Mouse (Mus musculus) midbrain, postnatal 0 days (tissue): Measurements from ENCODE around the gene Ppp1r13b. TPM values are rescaled to one million over a fixed set of nuclear protein-coding genes. Genes with fewer than 3 reads are reported as not detected.

Source experiments
- ATAC-seq: fragments of 200-750 bp; cut with Nextera tagmentation; 2 replicates; pipeline ENCODE4 v1.8.0; 2017; ENCODE audit warnings: moderate number of reproducible peaks, mild to moderate bottlenecking, moderate TSS enrichment, moderate library complexity; ENCODE audit not compliant: low FRiP score
- DNase-seq: peaks from one replicate; pipeline ENCODE4 v3.0.0-alpha.2; 2015; ENCODE audit warnings: low spot score
- H3K27ac ChIP-seq: fragments of 300-500 bp; sonication (generic); 2 replicates; pipeline ENCODE4 v1.5.1; 2014; ENCODE audit warnings: low read depth, mild to moderate bottlenecking, low read length, mixed read lengths
- H3K27me3 ChIP-seq: fragments of 300-500 bp; sonication (generic); 2 replicates; pipeline ENCODE4 v1.6.1; 2014; ENCODE audit warnings: low read length, control low read depth, mixed read lengths; ENCODE audit not compliant: insufficient read depth
- H3K36me3 ChIP-seq: fragments of 300-500 bp; sonication (generic); 2 replicates; pipeline ENCODE4 v1.6.1; 2014; ENCODE audit warnings: low read length, control low read depth, mixed read lengths; ENCODE audit not compliant: insufficient read depth
- H3K4me1 ChIP-seq: fragments of 300-500 bp; sonication (generic); 2 replicates; pipeline ENCODE4 v1.6.1; 2014; ENCODE audit warnings: mild to moderate bottlenecking, control low read depth, antibody characterized with exemption, low read length, mixed read lengths; ENCODE audit not compliant: insufficient read depth
- H3K4me2 ChIP-seq: fragments of 300-500 bp; sonication (generic); 2 replicates; pipeline ENCODE4 v1.6.1; 2014; ENCODE audit warnings: low read depth, mild to moderate bottlenecking, low read length, mixed read lengths; ENCODE audit not compliant: poor library complexity, severe bottlenecking
- H3K4me3 ChIP-seq: fragments of 300-500 bp; sonication (generic); 2 replicates; pipeline ENCODE4 v1.5.1; 2014; ENCODE audit warnings: low read depth, mild to moderate bottlenecking, low read length, moderate library complexity
- H3K9ac ChIP-seq: fragments of 300-500 bp; sonication (generic); replicated peaks from 2 replicates; pipeline ENCODE4 v1.6.1; 2014; ENCODE audit warnings: mild to moderate bottlenecking, low read length, moderate library complexity, mixed read lengths; ENCODE audit not compliant: poor library complexity, severe bottlenecking
- H3K9me3 ChIP-seq: fragments of 300-500 bp; sonication (generic); 2 replicates; pipeline ENCODE4 v1.6.1; 2016; ENCODE audit warnings: low read length, control low read depth
- CTCF ChIP-seq: IDR thresholded peaks from 2 replicates; pipeline ENCODE4 v1.5.1; 2016; ENCODE audit warnings: antibody characterized with exemption, mild to moderate bottlenecking
- WGBS: fragments of 180-500 bp; shearing (Covaris S2); extraction: QIAGEN DNeasy Blood & Tissue Kit; methylation state at CpG from one replicate; pipeline ENCODE4 v1.1.7; 2014; 5-methylcytosine and 5-hydroxymethylcytosine counted together
- polyA plus RNA-seq: library from polyadenylated mRNA; unstranded; fragments of >200 nt; fragmentation: Nextera tagmentation; extraction: Ambion mirVana; gene quantifications from 2 replicates; pipeline ENCODE4 v1.2.1, GENCODE M21; 2015
- total RNA-seq: library from RNA; depleted of rRNA; stranded (reverse); fragments of >200 nt; gene quantifications from 2 replicates; pipeline ENCODE4 v1.2.3, GENCODE M21; 2014

Ppp1r13b gene
- total and polyA plus RNA-seq, 2 experiments from 2014 or later: 47.0 to 79.3 TPM

GRCm38 (mm10) chr12:111808775-111809174 lies 99.1 kb downstream of the Ppp1r13b start:
- H3K4me2 ChIP-seq: no peak overlapping the region
- H3K36me3 ChIP-seq: peaks cover 23% of the 10 kb centered on the region
- H3K4me3 ChIP-seq: no peak overlapping the region
- no peak for ATAC-seq
- H3K27ac ChIP-seq: no peak overlapping the region
- peaks cover 4% of the 10 kb centered on the region; the same call in 1 of the 2 replicates for H3K4me1 ChIP-seq
- H3K9ac ChIP-seq: no peak overlapping the region
- H3K9me3 ChIP-seq: no peaks in the 10 kb centered on the region
- no peak for TF ChIP-seq CTCF
- H3K27me3 ChIP-seq: no peaks in the 10 kb centered on the region
- 90% methylated on average over 6 of the region's 6 CpGs for WGBS
- DNase-seq: no peak

GRCm38 (mm10) chr12:111803538-111803937 lies 104.4 kb downstream of the Ppp1r13b start:
- WGBS: 92% methylated on average over 5 of the region's 5 CpGs
- Histone ChIP-seq H3K9me3 (no peaks in the 10 kb centered on the region), H3K36me3 (peaks cover 46% of the 10 kb centered on the region), H3K4me2 (no peak overlapping the region), H3K4me1 (no peaks in the 10 kb centered on the region), H3K27ac (no peak overlapping the region), H3K9ac (no peak overlapping the region), H3K27me3 (no peaks in the 10 kb centered on the region), H3K4me3 (no peak overlapping the region)
- no peak for TF ChIP-seq CTCF
- no peak for DNase-seq
- no peak for ATAC-seq

GRCm38 (mm10) chr12:111800459-111801183 lies 107.3 kb downstream of the Ppp1r13b start:
- WGBS: 85% methylated on average over 10 of the region's 10 CpGs
- DNase-seq (no peak), ATAC-seq (no peak)
- Histone ChIP-seq H3K9me3 (no peaks in the 10 kb centered on the region), H3K27me3 (no peaks in the 10 kb centered on the region), H3K4me3 (no peak overlapping the region), H3K4me1 (no peaks in the 10 kb centered on the region), H3K9ac (no peak overlapping the region), H3K4me2 (no peak overlapping the region), H3K27ac (no peak overlapping the region), H3K36me3 (peaks cover 33% of the 10 kb centered on the region)
- no peak for TF ChIP-seq CTCF

GRCm38 (mm10) chr12:111798493-111798892 lies 109.4 kb downstream of the Ppp1r13b start:
- H3K27ac ChIP-seq: no peak overlapping the region
- no peak for TF ChIP-seq CTCF
- H3K4me2 ChIP-seq: no peak overlapping the region
- no peaks in the 10 kb centered on the region for H3K27me3 ChIP-seq
- ATAC-seq: no peak
- DNase-seq: no peak
- H3K9ac ChIP-seq: no peak overlapping the region
- H3K4me1 ChIP-seq: no peaks in the 10 kb centered on the region
- no peak overlapping the region for H3K4me3 ChIP-seq
- WGBS: 95% methylated on average over 13 of the region's 13 CpGs
- H3K9me3 ChIP-seq: no peaks in the 10 kb centered on the region
- H3K36me3 ChIP-seq: peaks cover 45% of the 10 kb centered on the region

GRCm38 (mm10) chr12:111797251-111797650 lies 110.7 kb downstream of the Ppp1r13b start:
- no peak overlapping the region for H3K9ac ChIP-seq
- DNase-seq: no peak
- ATAC-seq: no peak
- no peaks in the 10 kb centered on the region for H3K4me1 ChIP-seq
- 84% methylated on average over 8 of the region's 8 CpGs for WGBS
- H3K36me3 ChIP-seq: peaks cover 44% of the 10 kb centered on the region
- no peak overlapping the region for H3K27ac ChIP-seq
- H3K4me2 ChIP-seq: no peak overlapping the region
- no peaks in the 10 kb centered on the region for H3K9me3 ChIP-seq
- H3K27me3 ChIP-seq: no peaks in the 10 kb centered on the region
- TF ChIP-seq CTCF: no peak
- H3K4me3 ChIP-seq: no peak overlapping the region

GRCm38 (mm10) chr12:111795180-111795895 lies 112.6 kb downstream of the Ppp1r13b start:
- no peak overlapping the region for H3K4me2 ChIP-seq
- H3K9ac ChIP-seq: no peak overlapping the region
- ATAC-seq: no peak
- no peak overlapping the region for H3K4me3 ChIP-seq
- no peak for DNase-seq
- H3K9me3 ChIP-seq: no peaks in the 10 kb centered on the region
- no peak overlapping the region for H3K27ac ChIP-seq
- H3K36me3 ChIP-seq: peaks cover 42% of the 10 kb centered on the region
- no peaks in the 10 kb centered on the region for H3K4me1 ChIP-seq
- no peak for TF ChIP-seq CTCF
- no peaks in the 10 kb centered on the region for H3K27me3 ChIP-seq
- WGBS: 92% methylated on average over 28 of the region's 28 CpGs
